Mouse (Mus musculus): ENCODE measurements around the gene Gpr153.

Gpr153 gene

GRCm38 (mm10) chr4:152321464-152321863, 47.4 kb downstream of the Gpr153 start:
- DNase-seq, result no peak

GRCm38 (mm10) chr4:152324641-152325562, 50.9 kb downstream of the Gpr153 start:
- DNase-seq, result no peak

- DNase-seq, result peak; percentile 93 to 97
Observed at GRCm38 (mm10) chr4:152325574-152326411, 51.8 kb downstream of the Gpr153 start, which contains the start of gene Rpl22. Rpl22 (plus strand) TSS chr4:152325742.

- no peak for DNase-seq
Observed at GRCm38 (mm10) chr4:152326543-152326942, 52.5 kb downstream of the Gpr153 start.

GRCm38 (mm10) chr4:152328691-152329090, 54.7 kb downstream of the Gpr153 start:
- peak; percentile 52 to 67 for DNase-seq

GRCm38 (mm10) chr4:152332952-152333351, 58.9 kb downstream of the Gpr153 start:
- DNase-seq, result peak; percentile 70 to 73

GRCm38 (mm10) chr4:152333587-152333986, 59.6 kb downstream of the Gpr153 start:
- DNase-seq, result peak in 1 of 2 experiments; percentile 17

Measured in kidney, postnatal 25 days (tissue).